Mouse (Mus musculus) olfactory bulb, adult 2 months (tissue): Measurements from ENCODE around the gene Cx3cr1.

ENCODE experiments used
- CTCF ChIP-seq: fragments of 200-500 bp; IDR thresholded peaks from 2 replicates; pipeline ENCODE4 v1.5.1; 2012; ENCODE audit warnings: low read depth, mild to moderate bottlenecking, low read length, moderate library complexity; ENCODE audit not compliant: insufficient read depth
- POLR2A ChIP-seq: fragments of 200-500 bp; IDR thresholded peaks from 2 replicates; pipeline ENCODE4 v1.6.1; 2012; ENCODE audit warnings: mild to moderate bottlenecking, low read depth, low read length, moderate library complexity; ENCODE audit not compliant: insufficient read depth

- TF ChIP-seq CTCF: no peak
- no peak for TF ChIP-seq POLR2A
Measured at GRCm38 (mm10) chr9:120067609-120068008, 2.1 kb downstream of the Cx3cr1 start.
